Mouse (Mus musculus) lung, adult 10 weeks (tissue): ENCODE results near the gene 1700024G13Rik. TPM values are rescaled to one million over a fixed set of nuclear protein-coding genes. Genes with fewer than 3 reads are reported as not detected.

Source experiments
- polyA plus RNA-seq: library from polyadenylated mRNA; stranded (reverse); fragments of 350-450 nt; fragmentation: Illumina TruSeq; extraction: RNeasy Lipid Tissue Mini Kit (QIAGEN cat#74804); gene quantifications from one replicate; pipeline ENCODE4 v1.2.3, GENCODE M21; 2014; ENCODE audit warnings: low read depth, low replicate concordance; ENCODE audit not compliant: insufficient read depth

Gene 1700024G13Rik
- polyA plus RNA-seq, result 29.6 TPM

DNA sequence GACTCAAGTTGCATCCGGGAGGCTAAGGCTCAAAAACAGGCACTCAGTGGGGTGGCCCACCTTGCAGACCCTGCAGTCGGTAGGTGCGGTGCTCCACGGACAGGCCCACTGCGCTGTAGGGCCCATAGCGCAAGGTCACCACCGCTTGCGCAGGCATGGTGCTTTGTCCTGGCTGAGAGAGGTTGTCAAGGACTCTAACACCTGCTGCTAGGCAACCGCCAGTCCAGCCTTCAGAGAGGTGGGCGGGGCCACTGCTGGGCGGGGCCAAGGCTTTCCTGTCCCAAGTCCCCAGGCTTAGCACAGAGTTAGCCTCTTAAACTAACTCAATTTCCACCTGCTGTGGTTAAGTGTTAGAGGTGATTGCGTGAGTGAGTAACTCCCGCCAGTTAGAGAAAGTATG is at the start of gene 1700024G13Rik:
Gene 1700024G13Rik (minus strand): TSS at position 196 of the 400 bp plus-strand sequence.

Other genes with a start within 250 kb of the 1700024G13Rik start
- not detected for gene Msmb, start 246.4 kb downstream of the 1700024G13Rik start, polyA plus RNA-seq
- 37.5 TPM for gene Ncoa4, start 228.5 kb downstream of the 1700024G13Rik start, polyA plus RNA-seq
- gene Timm23, start 186.5 kb downstream of the 1700024G13Rik start, polyA plus RNA-seq, result 84.1 TPM
- gene Parg, start 186.4 kb downstream of the 1700024G13Rik start, polyA plus RNA-seq, result 7.7 TPM
- gene Ogdhl, start 66.4 kb downstream of the 1700024G13Rik start, polyA plus RNA-seq, result 0.29 TPM
- not detected for gene Slc18a3, start 76.5 kb upstream of the 1700024G13Rik start, polyA plus RNA-seq
- not detected for gene Chat, start 77.6 kb upstream of the 1700024G13Rik start, polyA plus RNA-seq
- 2.1 TPM for gene Ercc6, start 125.1 kb upstream of the 1700024G13Rik start, polyA plus RNA-seq
- not detected for gene Prrxl1, start 211.0 kb upstream of the 1700024G13Rik start, polyA plus RNA-seq